Mouse (Mus musculus) kidney, adult 11 months (tissue): ENCODE measurements around the gene Hs6st3.
A peak's percentile ranks its signal among the peaks of the same experiment; 100 is the strongest.
"Not testable (repeated sequence)": the region's sequence is repeated elsewhere in the genome, so short reads cannot be mapped to it uniquely, and the experiment has no call there.

Source experiments
- DNase-seq: peaks from one replicate; pipeline ENCODE4 v3.0.0; 2022

Hs6st3 gene

GRCm38 (mm10) chr14:119250353-119250752 is 112.2 kb downstream of the Hs6st3 start:
- DNase-seq: no peak

- no peak for DNase-seq
These were observed 117.3 kb downstream of the Hs6st3 start for GRCm38 (mm10) chr14:119255396-119255795.

DNA sequence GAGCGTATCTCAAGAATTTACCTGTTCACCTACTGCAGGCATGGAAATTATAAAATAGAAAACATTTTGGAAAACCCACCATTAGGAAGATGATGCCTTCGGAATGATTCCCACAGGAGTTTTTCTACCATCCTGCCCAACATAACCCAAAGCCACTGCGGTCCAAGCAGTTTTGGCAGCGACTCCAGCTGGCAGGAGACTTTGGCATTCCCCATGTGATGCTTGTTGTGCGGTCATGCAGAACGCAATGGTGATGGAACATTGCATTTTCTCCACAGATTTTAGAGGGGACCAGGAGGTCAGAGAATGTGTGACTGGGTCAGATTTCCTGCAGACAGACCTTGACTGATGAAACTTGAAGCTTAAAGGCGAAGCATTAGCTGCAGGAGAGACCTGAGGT is 118.9 kb downstream of the Hs6st3 start:
- peak; percentile 25 for DNase-seq

DNA sequence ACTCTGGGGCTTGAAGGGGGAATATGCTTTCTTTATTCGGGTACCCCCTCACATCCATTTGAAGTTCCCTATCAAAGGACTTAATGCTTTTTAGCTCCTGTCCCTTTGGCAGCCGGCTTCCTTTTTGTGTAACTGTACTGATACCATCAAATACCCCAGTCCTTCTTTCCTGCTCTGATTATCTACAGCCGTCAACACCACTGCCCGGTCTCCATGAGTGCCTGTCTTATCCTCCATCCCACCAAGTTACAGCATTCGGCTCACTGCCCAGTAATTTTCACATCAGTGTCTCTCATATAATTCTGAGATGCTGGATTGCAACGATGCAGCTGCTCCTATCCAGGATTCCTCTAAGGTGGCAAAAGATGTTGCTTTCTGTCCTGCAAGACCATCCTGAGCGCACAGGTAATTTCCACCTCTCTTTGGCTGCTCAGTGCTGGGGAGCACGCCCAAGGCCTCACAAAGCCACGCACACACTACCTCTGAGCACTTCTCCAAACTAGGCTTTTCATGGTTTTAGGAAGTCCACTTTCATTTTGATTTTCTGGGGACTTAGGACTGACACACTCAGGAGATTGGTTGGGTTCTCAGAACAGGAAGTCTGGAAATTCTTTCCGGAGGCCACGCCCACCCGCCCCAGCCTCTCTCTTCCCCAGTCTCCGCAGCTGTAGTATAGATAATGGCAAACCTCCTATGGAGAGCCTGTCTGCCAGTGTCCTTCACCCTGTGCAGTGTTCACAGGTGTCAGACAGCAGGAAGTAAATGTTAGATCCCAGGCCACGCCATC is 122.2 kb downstream of the Hs6st3 start:
- no peak for DNase-seq

DNA sequence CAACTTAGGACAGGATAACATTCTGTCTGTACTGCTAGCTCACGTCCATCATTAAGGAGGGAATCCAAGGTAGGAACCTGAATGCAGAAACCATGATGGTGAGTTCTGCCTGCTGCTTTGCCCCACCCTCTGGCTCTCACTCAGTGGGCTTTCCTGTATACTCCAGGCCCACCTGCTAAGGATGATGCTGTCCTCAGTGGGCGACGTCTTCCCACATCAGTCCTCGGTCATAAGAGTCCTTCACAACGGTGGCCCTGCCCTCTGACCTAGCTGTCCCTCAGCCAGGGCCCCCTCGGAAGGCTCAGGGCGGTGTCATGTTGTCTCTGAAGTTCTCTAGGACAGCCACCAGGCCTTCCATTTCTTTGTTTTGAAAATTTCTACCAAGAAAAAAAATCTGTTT is 128.2 kb downstream of the Hs6st3 start:
- DNase-seq: no peak

- DNase-seq: no peak
These were observed 134.9 kb downstream of the Hs6st3 start for GRCm38 (mm10) chr14:119273088-119273487.

- DNase-seq: not testable (repeated sequence)
These were observed 140.0 kb downstream of the Hs6st3 start for GRCm38 (mm10) chr14:119278156-119278555.

DNA sequence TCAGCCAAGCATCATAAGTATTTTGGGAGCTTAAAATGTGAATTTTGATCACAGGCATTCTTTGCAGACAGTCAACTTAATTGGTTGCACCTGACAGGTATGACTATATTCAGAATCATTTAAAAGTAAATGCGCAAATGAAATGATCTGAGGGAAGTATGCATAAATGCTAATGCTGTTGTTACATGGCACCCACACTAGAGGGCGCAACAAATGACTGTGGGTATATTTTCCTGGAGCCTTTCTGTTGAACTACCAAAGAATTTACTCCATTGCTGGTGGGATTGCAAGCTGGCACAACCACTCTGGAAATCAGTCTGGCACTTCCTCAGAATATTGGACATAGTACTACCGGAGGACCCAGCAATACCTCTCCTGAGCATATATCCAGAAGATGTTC is 145.8 kb downstream of the Hs6st3 start:
- DNase-seq: no peak

DNA sequence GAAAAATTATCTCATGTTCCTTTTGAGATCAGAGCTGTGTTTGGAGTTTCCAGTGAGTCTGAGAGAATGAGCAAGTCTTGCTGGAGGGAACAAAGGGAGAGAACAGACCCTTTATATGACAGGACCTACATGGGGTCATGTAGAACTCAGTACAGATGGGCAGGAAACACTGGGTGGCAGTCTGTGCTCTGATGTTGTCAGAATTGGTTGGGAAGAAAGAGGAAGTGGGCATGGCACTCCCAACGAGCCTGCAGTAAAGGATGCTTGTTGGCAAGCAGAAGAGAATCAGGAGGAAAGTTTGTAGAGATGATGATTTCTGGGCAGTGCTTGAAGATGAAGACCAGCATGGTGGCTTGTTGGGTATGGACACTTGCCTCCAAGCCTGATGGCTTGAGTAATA is 151.5 kb downstream of the Hs6st3 start:
- DNase-seq: no peak

GRCm38 (mm10) chr14:119294071-119294470 is 155.9 kb downstream of the Hs6st3 start:
- DNase-seq: no peak

- DNase-seq: no peak
These were observed 168.3 kb downstream of the Hs6st3 start for GRCm38 (mm10) chr14:119306461-119306860.

GRCm38 (mm10) chr14:119318379-119318778 is 180.2 kb downstream of the Hs6st3 start:
- DNase-seq: no peak

DNA sequence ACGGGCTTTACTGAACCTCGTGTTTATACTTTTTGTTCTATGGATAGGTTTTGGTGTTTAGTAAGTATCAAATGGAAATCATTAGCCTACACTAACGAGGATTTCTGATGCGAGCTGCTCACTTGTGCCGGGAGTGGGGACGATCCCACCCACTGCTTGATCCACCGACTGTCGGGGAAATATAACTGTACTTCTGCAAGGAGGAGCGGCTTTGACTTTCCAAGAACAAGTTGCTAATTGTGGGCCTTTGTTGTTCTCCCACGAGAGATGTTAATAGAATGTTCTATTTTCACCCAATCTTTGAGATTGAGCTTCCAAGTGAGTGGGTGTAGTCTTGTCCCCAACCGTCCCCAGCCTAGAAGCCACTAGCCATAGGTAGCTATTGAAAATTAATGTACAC is 209.1 kb downstream of the Hs6st3 start:
- DNase-seq: no peak

DNA sequence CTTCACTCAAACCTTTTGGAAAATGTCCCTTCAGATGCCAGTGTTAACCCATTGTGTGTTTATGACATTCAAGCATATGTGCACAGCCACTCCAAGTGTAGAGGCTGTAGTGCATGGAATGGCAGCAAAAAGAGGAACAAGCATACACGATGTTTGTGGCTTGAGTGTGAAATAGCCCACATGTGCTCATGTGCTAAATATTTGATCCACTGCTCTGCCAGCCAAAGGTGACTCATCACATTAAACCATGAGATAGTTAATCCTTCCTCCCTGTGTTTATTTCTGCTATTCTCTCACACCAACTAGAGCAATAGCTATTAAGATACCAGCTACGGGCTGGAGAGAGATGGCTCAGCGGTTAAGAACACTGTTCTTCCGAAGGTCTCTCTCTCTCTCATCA is 223.3 kb downstream of the Hs6st3 start:
- no peak for DNase-seq

- DNase-seq: no peak
These were observed 229.8 kb downstream of the Hs6st3 start for GRCm38 (mm10) chr14:119367866-119368425.

GRCm38 (mm10) chr14:119369274-119369673 is 231.1 kb downstream of the Hs6st3 start:
- no peak for DNase-seq

- DNase-seq: no peak
These were observed 231.9 kb downstream of the Hs6st3 start for GRCm38 (mm10) chr14:119370013-119370412.

GRCm38 (mm10) chr14:119379303-119379702 is 241.2 kb downstream of the Hs6st3 start:
- no peak for DNase-seq

DNA sequence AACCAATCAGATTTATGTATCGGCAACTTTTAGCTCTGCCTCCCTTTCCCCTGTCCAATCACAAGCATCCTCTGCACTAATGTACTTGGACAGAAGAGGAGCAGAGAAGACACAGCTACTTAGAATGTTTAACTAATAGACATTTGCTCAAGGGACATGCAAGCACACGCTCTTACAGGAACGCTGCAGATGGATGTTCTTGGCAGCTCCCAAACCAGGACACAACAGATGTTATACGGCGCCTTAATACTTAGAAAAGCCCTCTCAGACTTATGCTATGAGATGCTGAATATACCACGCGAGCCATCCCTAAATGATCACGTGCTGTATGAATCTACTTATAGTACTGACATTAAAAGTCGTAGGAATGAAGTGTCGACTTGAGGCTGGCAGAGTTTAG is 263.5 kb downstream of the Hs6st3 start:
- no peak for DNase-seq

GRCm38 (mm10) chr14:119409334-119410050 is 271.4 kb downstream of the Hs6st3 start:
- no peak for DNase-seq

GRCm38 (mm10) chr14:119422894-119423293 is 284.8 kb downstream of the Hs6st3 start:
- no peak for DNase-seq

- no peak for DNase-seq
These were observed 312.3 kb downstream of the Hs6st3 start for GRCm38 (mm10) chr14:119450471-119450870.

DNA sequence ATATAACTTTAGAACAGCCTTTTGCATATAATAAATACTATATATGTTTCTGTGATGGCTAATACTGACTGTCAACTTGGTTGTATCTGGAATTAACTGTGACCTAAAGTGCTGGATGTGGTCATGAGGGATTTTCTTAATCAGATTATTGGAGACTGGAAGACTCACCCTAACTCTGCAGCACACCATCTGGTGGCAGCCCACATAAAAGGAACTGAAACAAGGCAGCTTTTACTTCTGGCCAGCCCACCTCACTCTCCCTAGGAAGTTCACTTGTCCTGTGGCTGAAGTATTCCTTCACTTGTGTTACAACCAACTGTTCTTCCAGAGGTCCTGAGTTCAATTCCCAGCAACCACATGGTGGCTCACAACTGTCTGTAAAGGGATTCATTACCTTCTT is 313.5 kb downstream of the Hs6st3 start:
- DNase-seq: no peak

- DNase-seq: no peak
These were observed 314.2 kb downstream of the Hs6st3 start for GRCm38 (mm10) chr14:119452382-119452781.
